Mouse (Mus musculus): ENCODE measurements around the gene Ap3m1. TPM values are rescaled to one million over a fixed set of nuclear protein-coding genes. Genes with fewer than 3 reads are reported as not detected.

The Ap3m1 gene
- total RNA-seq, 2 experiments from 2014 or later = 60.3 to 82.0 TPM

DNA sequence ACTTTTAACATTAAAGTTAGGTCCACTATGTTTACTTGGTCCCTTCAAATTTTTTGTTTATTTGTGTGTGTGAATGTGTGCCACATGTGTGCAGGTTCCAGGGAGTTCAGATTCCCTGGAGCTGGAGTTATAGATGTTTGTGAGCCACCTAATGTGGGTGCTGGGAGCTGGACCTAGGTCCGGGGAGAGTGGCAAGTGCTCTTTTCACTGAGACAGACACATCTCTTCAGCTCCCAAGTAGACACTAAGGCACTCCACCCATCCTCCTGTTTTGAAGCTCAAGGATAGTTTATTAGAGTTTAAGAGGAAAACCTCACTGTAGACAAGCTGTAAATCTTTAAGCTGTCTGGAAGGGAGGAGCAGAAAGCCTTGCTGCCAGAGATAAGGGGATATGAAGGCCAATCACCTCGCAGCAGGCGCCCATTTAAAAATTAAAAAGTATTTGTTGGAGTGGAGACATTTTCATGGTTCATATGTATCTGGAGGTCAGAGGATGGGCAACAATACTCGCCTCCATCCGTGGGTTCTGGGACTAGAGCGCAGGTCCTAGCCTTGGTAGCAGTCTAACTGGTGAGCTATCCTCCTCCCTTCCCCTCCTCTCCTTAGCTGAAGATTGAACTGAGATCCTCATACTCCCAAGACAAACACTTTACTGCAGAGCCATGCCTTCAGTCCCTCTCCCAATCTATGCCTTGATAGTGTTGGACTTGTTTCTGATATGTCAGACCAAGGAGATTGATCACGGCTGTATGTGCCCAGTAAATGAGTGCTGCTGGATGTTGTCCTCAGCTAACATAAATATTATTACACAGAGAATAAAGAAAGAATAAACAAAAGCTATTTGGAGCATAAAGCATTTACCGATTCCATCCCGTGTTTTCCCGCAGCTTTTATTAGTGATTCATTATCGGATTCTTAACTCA, 22.4 kb upstream of the Ap3m1 start:
- no peak for DNase-seq
- intact Hi-C loops (cut with DNase I) = loop anchor here (2.0 kb wide), 1 partner anchor 20 kb away; no protein-coding TSS in a partner anchor

GRCm38 (mm10) chr14:21073981-21074380, 21.7 kb upstream of the Ap3m1 start:
- no peak for DNase-seq
- intact Hi-C loops (cut with DNase I) = loop anchor here (2.0 kb wide), 1 partner anchor 19 kb away; no protein-coding TSS in a partner anchor

DNA sequence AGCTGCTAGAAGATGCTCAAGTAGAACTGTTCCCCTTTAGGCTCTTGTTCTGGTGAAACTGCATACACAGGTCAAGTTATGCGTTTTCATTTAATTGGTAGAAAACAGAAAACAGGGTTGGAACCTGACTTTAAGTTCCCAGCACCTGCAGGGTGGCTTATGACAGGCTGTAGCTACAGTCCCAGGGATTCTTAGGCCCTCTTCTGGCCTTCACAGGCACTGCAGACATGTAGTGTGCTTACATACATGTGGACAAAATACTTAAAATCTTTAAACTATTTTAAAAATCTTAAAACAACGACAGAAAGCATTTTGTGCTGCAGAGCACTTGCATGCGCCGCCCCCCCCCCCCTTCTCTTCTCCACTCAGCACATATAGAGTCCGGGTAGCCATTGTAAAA, 17.3 kb upstream of the Ap3m1 start:
- intact Hi-C loops (cut with DNase I) = no loop called here
- DNase-seq = no peak

- DNase-seq = no peak
- intact Hi-C loops (cut with DNase I) = no loop called here
These were observed 13.3 kb upstream of the Ap3m1 start for GRCm38 (mm10) chr14:21065490-21066162.

DNA sequence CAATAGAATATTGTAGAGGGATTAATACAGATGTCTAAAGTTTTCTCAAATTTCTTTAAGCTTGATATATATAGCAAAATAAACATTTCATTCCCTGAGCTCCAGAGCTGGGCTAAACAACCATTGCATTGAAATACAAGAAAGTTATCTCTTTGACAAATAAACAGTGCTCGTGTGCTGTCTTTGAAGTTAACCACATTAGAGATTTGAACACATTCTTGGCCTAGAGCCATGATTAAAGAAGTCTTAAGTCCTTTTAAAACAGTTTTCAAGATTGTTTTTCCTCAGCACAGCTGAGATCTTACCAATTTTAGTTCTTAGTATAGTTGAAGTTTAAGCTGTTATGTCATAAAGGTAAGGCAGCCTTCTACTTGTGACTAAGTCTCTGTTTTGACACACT, 12.0 kb upstream of the Ap3m1 start:
- intact Hi-C loops (cut with DNase I) = no loop called here
- DNase-seq = no peak

DNA sequence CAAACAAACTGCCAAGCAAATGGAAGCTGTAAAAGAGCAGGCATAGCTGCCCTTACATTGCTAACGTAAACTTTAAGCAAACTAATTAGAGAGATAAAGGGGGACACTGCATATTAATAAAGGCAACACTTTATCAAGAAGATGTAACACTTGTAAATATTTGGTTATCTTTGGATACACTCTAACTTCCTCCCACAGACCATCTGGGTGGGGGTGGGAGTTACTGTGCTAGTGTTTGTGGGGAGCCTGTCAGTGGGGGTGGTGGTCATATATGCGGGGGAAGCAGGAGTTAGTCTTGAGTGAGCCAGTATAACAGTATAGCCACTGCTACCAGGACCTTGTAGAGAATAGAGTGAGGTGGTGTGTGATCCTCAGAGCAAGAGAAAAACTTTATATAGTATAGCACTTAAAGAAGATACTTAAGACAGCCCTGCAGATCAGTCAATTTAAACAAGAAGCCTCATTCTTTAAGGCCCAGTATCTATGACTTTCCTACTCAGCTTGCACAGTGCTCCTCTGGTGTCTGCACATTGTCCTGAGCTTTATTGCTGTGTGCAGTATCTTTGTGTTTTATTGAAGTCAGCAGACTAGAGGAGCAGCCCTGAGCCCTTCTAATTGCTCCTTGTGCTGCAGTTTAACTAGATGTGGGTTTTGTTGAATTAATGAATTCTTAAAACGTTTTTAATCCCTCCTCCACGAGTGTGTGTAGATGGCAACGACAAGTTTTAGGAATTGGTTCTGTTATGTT, 10.6 kb upstream of the Ap3m1 start:
- DNase-seq = no peak
- intact Hi-C loops (cut with DNase I) = no loop called here

GRCm38 (mm10) chr14:21058972-21059371, 6.7 kb upstream of the Ap3m1 start:
- peak; percentile 58 to 62 for DNase-seq
- intact Hi-C loops (cut with DNase I) = loop anchor here (10.0 kb wide), 1 partner anchor 686 kb away; no protein-coding TSS in a partner anchor

DNA sequence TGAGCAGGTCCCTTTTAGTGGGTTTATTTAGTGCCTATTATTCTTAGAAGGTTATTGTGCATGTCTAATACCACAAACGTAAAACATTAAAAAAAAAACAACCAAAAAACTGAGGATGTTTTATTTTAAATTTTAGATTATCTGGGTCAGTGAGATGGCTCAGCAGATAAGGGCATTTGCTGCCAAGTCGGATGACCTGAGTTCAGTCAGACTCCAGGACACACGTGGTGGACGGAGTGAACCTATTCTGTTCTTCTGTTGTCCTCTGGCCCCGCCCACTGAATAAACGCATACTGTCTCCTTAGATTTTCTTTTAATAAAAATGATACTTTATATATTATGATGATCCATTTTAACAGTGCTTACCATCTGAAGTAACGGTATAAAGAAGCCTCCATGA, 1.3 kb upstream of the Ap3m1 start:
- intact Hi-C loops (cut with DNase I) = loop anchor here (2.0 to 10.0 kb wide), 2 partner anchors 61 to 691 kb away; no protein-coding TSS in a partner anchor
- DNase-seq = peak; percentile 26 to 48

DNA sequence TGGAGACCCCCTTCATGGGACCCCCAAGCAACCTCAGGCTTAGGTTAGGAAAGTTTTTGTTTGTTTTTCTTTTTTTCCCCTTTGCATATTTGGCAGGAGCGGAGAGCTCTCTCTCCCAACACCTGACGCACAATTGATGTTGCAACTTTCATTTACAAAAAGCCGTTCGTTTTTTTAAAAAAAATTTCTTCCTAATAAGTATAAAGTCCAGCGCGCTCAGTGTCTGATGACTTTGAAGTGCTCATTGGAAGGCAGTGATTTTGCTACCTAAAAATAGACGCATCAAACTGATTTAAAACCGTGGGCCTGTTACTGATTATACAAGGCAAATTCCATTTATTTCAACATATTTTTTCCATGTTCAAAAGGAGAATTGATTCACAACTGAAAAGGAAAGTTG, 843 bp upstream of the Ap3m1 start:
- intact Hi-C loops (cut with DNase I) = loop anchor here (2.0 to 10.0 kb wide), 2 partner anchors 62 to 692 kb away; no protein-coding TSS in a partner anchor

GRCm38 (mm10) chr14:21052781-21053130, 448 bp upstream of the Ap3m1 start:
- intact Hi-C loops (cut with DNase I) = loop anchor here (2.0 to 10.0 kb wide), 2 partner anchors 62 to 692 kb away; no protein-coding TSS in a partner anchor

More for the DNA sequence above, 843 bp upstream of the Ap3m1 start:
- DNase-seq = no peak

GRCm38 (mm10) chr14:21051380-21052111, 762 bp downstream of the Ap3m1 start:
- intact Hi-C loops (cut with DNase I) = loop anchor here (2.0 to 10.0 kb wide), 3 partner anchors 19 to 693 kb away; no protein-coding TSS in a partner anchor
- DNase-seq = no peak

More at GRCm38 (mm10) chr14:21052781-21053130, 448 bp upstream of the Ap3m1 start:
- DNase-seq = peak; percentile 87 to 88

GRCm38 (mm10) chr14:21050734-21051133, 1.6 kb downstream of the Ap3m1 start:
- intact Hi-C loops (cut with DNase I) = loop anchor here (2.0 to 10.0 kb wide), 2 partner anchors 18 to 694 kb away; no protein-coding TSS in a partner anchor
- DNase-seq = peak in 1 of 2 experiments; percentile 43

GRCm38 (mm10) chr14:21048879-21049278, 3.4 kb downstream of the Ap3m1 start:
- intact Hi-C loops (cut with DNase I) = no loop called here
- peak; percentile 48 to 61 for DNase-seq

DNA sequence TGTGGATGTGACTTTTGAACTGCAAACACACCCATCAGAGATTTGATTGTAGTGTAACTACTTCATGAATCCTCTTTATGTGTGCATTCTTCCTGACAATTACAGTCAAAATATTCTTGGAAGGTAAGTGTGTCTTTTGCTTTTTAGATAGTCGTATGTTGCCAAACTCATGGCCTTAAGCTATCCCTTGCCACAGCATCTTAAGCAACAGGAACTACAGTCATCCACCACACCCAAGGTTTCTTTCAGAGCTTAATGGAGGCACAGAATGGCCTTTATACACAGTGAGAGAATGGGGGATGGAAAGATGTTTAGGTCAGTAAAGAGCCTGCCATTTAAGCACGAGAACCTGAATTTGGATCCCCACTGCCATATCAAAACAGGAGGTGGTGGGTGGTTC, 4.5 kb downstream of the Ap3m1 start:
- intact Hi-C loops (cut with DNase I) = no loop called here
- no peak for DNase-seq

DNA sequence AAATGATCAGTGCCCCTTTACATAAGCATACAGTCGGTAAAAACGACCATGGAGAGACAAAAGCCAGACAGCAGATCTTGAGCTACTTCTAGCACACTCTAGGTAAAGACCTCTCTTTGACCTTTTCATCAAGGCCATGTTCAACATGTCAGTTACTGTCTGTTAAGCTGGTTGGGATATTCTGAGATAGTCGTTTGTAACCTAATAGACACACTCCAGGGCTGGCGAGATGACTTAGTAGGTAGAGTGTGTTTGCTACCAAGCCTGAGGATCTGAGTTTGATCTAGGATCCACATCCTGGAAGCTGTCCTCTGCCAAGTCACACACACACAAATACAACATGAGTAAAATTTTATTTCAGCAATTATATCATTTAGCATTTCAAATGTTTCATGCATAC, 12.7 kb downstream of the Ap3m1 start:
- intact Hi-C loops (cut with DNase I) = no loop called here
- DNase-seq = no peak

DNA sequence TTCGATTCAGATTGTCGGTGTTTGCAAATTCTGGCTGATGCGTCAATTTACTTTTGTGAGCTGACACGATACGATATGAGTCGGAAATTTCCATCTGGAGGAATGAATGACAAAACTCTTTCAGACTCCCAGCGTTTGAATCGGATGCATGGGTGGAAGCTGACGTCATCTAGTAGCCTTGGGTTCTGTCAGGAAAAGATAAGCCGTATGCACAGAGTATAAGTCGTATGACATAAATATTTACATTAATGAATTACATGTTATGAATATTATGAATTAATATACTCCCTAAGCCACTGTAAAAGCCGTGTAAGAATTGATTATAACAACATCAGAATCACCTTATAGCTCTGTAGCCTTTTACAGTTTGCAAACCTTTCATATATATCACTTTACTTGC, 13.2 kb downstream of the Ap3m1 start:
- intact Hi-C loops (cut with DNase I) = no loop called here

DNA sequence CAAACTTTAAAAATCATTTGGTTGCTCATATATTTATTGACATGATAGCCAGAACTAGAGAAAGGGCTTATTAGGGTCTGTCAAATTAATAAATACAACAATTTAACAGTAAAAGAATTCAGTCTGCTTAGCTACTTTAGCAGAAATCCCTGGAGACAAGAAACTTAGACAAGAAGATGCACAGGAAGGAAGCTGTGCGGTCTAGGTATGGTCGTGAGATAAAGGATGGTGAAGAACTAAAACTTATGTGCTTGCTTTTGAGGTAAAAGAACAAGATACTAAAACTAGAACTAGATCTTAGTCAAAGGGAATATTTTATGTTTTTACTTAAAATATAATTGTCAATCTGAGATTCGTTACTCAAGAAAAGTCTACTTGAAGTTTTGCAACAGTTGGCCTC, 17.5 kb downstream of the Ap3m1 start:
- intact Hi-C loops (cut with DNase I) = no loop called here
- no peak for DNase-seq

More for the DNA sequence above, 13.2 kb downstream of the Ap3m1 start:
- no peak for DNase-seq

DNA sequence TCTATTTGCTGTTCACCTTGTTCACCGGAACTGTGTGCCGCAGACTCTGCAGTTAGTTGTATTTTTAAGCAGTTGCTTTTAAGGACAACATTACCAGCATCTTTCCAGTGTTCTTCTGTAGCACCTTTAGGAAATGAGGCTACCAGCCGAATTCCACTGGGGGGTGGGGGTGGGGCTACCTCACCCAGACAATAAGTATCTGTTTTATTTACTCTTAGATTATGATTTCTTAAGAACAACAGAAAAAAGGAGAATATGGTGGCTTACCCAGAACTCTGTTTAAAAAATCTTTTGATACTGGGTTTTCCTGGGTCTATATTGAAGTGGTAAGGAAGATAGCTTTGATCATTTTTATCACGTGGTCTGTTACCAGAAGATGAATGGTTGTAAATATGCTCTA, 18.0 kb downstream of the Ap3m1 start:
- intact Hi-C loops (cut with DNase I) = no loop called here
- no peak for DNase-seq

DNA sequence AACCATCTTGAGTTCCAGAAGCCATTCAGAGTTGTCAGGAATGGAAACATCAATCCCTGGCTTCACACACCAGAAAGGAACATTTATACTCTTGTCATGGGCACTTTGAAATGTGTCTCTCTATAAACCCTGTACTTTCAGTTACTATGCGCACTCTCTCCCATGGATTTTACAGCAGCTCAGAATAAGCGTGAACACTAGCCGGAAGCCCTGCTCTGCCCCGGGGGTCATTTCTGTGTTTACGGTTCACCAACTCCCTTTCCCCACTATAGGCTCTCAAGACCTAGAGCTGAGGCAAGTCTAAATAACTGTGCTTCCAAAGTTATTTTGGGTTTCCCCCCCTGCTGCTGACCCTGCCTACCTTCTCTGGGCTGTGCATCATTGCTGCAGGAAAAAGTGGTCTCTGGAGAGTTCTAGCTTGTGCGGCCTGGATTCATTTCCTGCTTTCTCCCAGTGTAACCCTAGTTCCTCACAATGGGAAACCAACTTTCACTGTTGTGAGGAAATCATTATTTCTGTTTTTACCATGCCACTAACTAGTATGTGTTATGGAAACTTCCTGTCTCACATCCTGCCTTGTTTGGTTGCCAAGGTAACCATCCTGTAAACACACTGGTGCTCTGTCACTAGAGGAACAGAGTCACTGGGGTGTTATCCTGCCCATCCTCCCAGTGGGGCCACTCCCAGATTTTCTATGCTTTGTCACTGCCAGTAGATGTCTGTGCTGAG, 20.4 kb downstream of the Ap3m1 start:
- intact Hi-C loops (cut with DNase I) = loop anchor here (2.0 kb wide), 1 partner anchor 19 kb away; no protein-coding TSS in a partner anchor

More for the DNA sequence above, 20.4 kb downstream of the Ap3m1 start:
- peak; percentile 76 to 81 for DNase-seq
